Mouse (Mus musculus) lung, postnatal 10 days (tissue): ENCODE results near the gene Relt.
A peak's percentile ranks its signal among the peaks of the same experiment; 100 is the strongest.

ENCODE experiments used
- DNase-seq: peaks from one replicate; pipeline ENCODE4 v3.0.0; 2021

Relt gene

DNA sequence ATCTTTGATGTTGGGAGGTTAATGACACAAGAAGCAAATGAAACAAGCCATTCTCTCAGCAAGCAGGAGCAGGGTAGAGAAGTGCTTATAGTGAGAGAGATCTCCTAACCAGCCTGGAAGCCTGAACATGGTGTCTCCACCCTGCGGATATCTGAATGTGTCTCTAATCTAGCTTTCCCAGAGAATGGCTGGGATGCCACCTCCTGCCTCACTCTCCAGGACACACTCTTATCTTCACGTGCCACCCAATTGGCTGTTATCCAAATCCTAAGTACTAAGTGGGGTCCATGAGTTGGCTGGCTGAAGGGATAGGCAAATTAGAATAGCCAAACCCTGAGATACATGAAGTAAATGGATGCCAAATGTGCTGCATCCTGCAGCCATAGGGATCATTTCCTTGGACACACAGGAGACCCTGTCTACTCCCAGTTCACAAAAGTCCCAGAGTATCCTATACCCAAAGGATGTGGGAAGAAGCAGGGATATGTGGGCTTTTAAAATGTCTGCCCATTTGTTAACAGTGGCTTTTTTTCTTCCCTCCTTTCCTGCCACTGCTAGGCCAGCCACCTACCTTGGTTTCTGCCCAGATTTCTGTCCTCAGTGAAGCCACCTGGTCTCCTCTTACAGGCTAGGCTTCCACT, 18.7 kb downstream of the Relt start:
- no peak for DNase-seq

DNA sequence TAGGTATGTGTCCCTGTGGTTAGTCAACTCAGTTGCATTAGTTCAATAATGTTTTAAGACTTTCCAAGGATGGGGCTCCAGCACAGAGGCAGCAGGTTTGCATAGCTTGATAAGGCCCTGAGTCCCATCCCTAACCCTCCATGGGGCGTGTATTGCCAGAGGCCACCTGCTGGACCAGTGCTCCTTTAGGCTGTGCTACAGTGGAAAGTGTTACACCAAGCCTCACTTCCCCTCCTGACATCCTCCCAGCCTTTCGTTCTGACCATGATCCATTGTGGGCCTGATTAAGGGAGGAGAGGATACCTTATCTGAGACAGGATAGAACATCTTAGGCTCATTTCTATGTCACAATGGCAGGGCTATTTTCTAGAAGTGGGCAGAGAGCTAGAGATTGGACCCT, 19.4 kb downstream of the Relt start:
- no peak for DNase-seq

DNA sequence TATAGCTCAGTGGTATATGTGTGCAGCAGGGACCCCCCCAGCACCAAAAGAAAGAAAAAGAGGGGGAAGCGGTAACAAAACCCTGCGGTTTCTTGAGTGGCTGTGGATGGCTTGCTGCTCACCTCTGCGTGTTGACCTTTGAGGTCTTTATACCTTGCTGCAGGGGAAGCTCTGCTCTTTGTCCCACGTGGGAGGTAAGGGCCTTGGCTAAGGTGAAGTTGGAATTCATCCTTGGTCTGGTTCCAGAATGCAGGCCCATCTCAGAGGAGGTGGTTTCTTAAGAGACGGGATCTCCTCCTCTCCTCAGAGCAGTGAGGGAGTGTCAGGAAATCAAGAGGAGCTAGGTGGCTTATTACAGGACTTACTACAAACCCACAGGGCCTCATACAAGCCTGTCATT, 21.1 kb downstream of the Relt start:
- no peak for DNase-seq

DNA sequence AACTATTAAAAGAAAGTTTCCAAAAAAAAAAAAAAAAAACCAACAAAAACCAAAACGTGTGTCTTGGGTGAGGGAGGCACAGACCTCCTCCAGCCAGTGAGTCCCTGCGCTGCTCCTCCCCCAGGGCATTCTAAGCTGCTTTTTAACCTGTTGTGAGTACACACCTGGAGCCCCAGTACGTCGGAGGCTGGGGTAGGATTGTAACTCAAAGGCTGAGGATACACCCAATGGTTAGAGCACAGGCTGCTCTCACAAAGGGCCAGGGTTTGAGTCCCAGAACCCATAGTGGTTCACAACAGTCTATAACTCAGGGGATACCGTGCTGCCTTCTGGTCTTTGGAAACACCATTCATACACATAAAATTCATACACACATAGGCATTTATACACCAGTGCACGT, 21.6 kb downstream of the Relt start:
- DNase-seq = no peak

DNA sequence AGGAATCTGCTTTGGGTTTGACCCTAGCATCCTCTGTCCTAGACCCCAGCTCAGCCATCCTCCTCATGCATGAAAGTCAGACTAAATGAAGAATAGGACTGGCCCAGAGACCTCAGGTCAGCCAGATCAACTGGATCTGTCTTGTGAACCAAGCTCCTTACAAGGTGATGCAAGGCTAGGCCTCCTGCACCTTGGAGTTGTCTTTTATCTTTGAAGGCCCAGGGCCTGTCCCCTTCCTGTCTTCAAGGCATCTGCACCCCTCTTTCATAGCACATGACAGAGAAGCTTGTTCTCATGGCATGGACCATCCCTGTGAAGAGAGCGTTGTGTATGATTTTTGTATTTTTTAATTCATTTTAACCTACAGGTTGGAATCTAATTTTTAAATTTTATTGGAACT, 22.3 kb downstream of the Relt start:
- no peak for DNase-seq

DNA sequence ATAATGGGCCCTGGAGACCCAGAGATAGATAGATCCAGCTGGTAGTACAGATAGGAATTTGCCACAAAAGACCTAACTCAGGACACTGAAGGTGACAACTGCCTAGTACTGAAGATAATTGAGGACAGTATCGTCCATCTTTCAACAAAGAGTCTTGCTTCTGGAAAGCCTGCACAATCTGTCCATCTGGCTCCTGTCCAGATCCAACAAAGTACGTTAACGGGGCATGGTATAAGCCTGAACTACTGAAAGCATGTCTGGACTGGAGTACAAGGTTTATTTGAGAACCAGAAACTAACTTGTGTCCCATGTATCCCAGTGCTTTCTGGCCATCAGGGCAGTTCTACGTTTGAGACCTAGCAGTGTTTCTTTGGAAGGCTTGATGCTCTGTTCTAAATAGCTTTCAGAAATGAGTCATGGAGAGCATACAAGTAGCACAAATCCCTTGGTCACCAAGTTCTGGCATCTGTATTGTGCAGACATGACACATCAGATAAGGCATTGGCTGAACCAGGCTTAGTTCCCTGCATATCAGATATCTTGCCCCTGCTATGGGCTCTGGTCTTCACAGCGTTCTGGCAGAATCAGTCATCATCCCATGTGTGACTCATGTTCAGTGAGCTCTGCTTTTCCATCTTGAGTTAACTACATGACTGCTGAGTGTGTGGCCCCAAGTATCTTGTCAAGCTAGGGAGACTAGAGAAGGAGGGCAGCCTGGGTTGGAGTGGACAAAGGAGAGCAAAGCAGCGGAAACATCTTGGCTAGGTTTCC, 23.4 kb downstream of the Relt start:
- DNase-seq = no peak

DNA sequence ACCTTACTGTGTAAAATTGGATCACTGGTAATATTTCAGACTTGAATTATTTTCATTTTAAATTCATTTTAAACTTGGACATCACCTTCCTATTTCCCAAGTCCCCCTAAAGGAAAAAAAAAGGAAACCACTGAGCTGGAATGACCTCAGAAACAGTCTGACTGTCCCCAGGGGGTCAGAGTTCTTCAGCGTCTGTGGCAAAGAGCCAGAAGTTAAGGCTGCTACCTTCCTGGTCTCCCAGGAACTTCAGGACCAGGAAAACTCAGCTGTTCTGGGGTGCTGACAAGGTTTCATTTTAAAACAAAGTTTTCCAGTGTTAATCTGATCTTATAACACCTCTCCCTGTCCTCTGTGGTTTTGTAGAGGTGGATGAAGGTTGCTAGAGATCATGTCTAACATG, 25.5 kb downstream of the Relt start:
- no peak for DNase-seq

DNA sequence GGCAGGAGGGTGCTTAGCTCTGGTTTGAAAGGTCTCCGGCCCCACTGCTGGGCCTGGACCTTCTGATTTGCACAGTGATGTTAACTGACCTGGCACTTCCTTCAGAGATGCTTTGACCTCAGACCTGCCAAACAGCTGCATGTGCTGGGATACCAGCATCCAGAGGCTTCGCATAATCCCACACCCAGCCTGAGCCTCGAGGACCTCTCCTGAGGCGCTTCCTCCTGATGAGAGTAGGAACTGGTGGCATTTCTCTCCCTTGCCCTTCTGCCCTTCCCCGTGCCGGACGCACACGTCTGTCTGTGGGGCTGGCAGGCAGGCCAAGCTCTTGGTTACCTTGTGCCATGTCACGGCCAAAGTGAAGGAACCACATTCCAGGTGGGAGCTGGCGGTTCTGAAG, 26.6 kb downstream of the Relt start:
- DNase-seq = no peak

DNA sequence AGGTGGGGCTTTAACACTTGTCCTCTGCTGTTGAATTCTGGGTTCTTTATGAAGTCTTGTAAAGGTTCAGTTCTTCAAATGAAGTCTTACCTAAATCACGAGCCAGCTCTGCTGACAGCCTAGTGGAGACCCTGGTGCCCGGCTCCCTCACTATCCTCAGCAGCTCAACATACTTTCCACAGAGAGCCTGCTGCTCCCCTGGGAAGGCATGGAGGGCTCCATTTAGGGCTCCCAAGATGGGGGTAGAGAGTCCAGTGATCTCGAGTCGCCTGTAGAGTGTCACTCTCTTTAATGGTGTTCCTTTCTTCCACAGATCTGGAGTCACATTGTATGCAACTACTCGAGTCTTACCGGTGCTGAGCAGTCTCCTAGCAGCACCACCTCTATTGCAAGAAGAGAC, 27.5 kb downstream of the Relt start:
- no peak for DNase-seq

DNA sequence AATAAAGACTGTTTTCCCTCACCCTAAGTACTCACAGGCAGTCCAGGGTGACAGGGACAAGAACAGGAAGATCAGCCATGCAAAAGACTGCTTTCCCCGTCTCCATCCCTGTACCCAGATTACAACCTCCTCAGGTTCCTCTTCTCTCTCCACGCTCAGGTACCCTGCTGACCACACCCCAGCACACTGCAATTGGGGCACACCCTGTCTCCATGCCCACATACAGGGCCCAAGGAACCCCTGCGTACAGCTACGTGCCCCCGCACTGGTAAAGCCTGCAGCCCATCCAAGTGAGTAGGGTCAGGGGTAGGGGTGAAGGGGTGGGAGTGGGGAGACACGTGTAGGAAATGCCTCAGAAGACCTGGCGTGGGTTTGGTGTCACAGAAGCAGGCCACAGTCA, 28.1 kb downstream of the Relt start:
- no peak for DNase-seq

DNA sequence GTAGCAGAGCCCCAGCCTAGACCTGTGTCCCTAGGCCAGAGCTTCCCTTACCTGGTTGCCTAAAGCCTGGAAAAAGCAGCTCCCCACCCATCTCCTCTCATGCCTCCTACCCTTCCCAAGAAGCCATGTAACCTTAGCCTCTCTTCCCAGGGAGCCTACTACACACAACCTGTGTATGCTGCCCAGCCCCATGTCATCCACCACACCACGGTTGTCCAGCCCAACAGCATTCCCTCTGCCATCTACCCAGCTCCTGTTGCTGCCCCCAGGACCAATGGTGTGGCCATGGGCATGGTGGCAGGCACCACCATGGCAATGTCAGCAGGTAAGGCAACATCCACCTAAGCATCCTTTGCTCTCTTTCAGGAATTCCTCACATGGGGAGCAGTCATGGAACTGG, 29.4 kb downstream of the Relt start:
- DNase-seq = no peak

DNA sequence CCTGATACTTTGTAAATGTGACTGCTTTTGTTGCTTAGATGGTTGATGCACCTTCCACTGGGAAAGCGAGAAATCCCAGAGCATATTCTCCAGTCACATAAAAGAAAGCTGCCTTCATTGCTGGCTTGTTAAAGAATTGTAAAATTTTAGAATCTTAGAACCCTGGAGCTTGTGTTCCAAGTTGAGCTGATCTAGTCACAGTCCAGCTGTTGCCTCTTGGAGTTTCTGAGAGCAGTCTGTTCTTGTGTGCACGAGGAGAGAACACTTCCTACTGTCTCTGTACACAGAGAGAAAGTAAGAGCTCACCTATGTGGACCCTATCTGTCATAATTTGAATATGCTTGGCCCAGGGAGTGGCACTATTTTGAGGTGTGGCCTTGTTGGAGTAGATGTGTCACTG, 34.7 kb downstream of the Relt start:
- no peak for DNase-seq

DNA sequence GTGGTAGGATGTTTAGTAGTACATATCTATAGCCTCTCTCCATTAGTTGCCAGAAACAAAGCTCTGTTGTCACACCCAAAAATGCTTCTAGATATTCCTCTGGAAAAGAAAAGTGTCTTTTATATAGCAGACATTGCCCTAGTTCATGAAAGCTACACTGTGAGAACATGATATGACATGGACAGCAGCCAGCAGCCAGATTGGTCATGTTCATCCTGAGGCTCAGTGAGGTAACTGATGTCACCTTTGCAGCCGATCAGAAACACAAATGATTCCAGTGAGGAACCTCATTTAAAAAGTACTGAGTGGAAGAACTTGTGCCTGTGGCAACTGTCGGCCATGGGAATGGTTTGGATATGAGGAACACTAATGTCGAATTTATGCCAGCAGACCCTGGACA, 38.6 kb downstream of the Relt start:
- DNase-seq = no peak

DNA sequence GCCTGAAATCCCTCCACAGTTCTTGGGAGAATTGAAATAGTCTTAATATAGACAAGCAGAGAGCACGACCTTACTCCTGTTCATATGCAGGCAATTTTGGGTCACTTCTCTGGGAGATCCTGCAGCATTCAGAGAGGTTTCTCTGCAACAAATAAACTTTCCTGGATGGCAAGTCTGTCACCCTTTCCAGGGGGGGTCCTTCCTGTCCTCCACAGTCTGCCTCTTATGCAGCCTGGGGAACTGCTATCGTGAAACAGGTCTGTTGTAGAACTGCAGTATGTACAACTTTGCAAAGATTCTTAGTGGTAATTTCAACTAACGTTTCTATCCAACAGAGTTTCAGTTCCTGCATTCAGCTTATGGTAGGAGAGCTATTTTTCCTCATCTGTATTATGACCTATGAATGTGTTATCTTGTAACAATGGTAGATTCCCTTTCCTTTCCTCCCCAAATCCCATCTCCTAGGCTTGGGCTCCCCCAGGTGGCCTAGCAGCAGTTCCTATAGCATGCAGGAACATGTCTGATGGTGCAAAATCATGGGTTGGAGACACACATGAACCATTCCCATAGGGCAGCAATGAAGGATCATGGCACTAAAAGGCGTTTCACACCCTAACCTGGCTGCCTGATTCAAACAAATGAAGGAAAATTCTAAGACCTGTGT, 44.7 kb downstream of the Relt start:
- peak; percentile 36 for DNase-seq

DNA sequence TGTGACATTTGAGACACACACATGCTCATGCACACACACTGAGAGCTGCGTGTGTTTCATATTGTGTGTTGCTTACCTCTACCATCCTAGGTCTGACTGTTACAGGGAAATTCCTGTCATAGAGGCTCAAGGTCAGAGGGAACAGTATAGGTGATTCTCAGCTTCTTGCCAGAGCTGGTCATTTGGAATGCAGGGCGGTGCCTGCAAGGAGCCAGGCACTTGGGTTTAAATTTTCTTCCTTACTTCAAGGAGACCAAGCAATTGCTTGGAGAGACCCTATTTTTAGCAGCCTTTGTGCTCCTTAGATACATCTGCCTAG, 45.8 kb downstream of the Relt start:
- no peak for DNase-seq

DNA sequence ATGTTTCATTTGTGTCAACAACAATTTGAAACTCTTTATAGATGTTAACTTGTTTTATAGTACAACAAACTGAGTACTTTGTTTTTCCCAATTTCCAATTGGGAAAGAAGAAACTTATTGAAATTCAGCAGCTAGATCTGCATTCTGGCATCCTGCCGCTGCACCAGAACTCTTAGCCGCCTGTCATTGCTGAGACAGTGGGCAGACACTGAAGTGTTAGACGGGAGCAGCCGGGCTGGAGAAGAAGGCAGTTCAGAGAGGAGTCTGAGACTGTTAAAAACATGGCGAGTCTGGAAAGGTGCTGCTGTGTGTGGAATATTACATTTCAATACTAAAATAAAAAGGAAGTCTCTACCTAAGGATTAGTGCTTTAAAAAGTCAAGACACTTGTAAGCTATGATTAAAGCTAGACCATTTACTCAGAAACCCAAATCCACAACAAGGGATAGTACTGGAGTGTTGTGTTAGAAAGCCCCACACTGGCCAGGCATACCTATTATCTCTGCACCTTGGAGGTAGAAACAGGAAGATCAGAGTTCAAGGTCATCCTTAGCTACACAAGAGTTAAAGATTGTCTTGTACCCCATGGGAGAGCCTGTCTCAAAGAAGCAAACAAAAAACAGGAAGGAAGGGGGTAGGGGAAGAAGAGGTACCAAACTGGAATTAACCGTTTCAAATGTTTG, 46.3 kb downstream of the Relt start:
- DNase-seq = no peak

DNA sequence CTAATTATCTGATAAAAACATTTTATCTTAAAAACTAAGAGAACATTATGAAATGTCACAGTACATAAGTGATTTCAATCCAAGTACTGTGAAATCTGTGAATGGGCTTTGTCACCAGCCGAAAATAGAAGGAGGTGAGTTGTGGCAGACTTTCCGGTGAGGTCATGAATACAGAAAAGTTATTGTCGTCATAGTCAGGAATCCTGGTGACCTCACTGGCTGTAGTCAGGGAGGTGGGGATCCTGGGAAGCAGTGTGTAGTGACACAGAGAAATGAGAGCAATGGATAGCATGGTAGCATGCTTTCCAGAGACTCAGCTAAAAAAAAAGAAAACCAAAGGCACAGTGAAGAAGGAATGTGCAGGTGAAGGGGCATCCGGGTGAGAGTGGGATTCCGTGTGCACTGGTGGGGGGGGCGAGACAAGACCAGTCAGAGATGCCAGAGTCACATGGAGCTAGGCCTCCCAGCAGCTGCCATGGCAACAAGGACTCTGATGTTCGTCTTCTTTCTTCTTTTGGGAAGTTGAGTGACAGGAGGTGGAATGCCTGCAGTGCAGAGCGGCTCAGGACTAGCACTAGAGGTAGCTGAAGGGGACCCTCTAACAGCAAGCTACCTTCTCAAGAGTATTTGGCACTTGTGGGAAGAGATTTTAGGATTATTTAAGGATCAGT, 47.2 kb downstream of the Relt start:
- no peak for DNase-seq

DNA sequence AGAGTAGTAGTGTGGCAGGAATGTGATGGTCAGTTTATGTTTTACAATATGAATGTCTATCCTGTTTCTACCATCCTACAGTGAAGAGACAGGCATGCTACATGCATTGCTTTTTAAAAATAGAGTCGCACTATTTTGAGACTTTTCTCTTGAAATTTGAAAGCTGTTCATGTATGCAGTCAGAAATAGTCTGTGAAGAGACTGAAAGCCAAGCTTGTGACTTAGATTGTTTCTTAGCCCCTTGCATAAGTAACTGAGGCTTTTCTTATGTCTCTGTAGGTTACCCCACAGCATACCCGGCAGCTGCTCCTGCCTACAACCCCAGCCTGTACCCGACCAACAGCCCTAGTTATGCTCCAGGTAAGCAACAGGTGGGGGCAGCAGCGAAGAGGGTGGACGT, 50.6 kb downstream of the Relt start:
- DNase-seq = no peak

DNA sequence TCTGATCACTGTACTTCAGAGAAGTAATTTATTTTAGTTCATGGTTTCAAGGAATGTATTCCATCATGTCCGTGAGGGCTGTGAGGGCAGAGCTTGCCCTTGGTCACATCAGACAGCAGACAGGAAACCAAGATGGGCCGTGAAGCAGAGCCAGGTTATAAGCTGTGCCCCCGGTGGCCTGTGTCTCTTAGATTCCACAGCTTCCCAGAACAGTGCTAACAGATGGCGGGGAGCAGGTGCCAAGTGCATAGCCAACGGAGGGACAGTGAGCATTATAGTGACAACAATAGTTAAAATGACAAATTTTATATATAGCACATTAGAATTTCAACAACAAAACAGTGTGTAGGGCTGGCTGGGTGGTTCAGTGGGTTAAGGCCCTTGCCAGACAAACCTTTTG, 51.3 kb downstream of the Relt start:
- no peak for DNase-seq

DNA sequence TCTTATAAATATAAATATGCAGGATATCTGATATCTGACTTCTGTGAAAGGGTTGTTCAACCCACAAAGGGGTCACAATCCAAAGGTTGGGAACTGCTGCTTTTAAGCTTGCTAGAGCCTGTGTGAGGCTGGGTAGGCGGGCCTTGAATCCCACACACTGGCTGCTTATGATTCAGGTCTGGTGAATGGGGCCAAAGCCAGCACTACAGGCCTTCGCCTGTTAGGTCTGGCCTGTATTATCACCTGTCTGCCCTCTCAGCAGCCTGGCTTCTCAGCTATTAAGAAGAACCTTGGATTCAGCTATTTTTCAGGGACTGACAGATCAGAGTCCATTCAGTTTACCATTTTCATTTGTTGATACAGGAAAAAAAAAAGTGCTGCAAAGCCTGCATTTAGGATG, 57.9 kb downstream of the Relt start:
- DNase-seq = no peak

DNA sequence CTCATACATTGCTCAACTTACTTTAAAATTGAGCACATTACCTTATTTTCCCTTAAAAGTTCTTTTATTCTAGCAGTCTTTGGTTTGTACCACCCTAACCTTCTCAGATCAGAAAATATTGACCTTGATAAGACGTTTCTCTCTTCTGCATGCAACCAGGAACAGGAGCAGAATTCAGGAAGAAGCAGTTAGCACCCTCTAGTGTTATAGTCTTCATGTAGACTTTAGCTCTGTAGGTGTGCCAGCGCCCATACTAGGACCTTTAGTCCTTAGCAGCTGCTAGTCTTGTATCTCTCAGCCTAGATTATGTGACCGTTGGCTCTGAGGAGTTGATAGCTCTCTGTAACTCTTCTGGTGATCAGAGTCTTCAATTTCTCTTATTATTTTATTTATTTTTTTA, 64.4 kb downstream of the Relt start:
- peak; percentile 16 for DNase-seq
